In genomic region chr7:15956143-15956542, GRCm38 (mm10) we compare ENCODE assay signal across 16 mouse cellular contexts. TPM values are rescaled to one million over a fixed set of nuclear protein-coding genes. Genes with fewer than 3 reads are reported as not detected.
DNase-seq lines count a peak whose midpoint lies in the region; ATAC-seq and TF ChIP-seq lines count a peak whose summit lies in the region.
"Had no signal": no experiment of that assay in that cellular context is flagged by ENCODE, and none has a peak within 500 bp of the region (broad histone marks: within the 10 kb centered on the region; RNA-seq: fewer than 3 reads in every experiment).

No protein-coding gene starts in this region.

- TF ChIP-seq POLR2A in heart, adult 2 months (IDR thresholded peaks at IDR 0.05; ENCODE audit: insufficient read depth, low read depth, low read length), result no peak

- no peak for TF ChIP-seq EP300 in heart, adult 2 months (IDR thresholded peaks at IDR 0.05; ENCODE audit: insufficient read depth, low read depth, low read length)

- no peaks in the 10 kb centered on the region for H3K27me3 ChIP-seq in heart, adult 2 months (ENCODE audit: control insufficient read depth, insufficient read depth, low read length)
- H3K27me3 ChIP-seq in kidney, embryonic 15.5 days, result no peaks in the 10 kb centered on the region
- no peaks in the 10 kb centered on the region for H3K27me3 ChIP-seq in kidney, embryonic 14.5 days (ENCODE audit: control insufficient read depth, insufficient read depth, low read length)
- no peaks in the 10 kb centered on the region for H3K27me3 ChIP-seq in intestine, postnatal 0 days (replicated peaks; ENCODE audit: control insufficient read depth, insufficient read depth, low read length)
- H3K27me3 ChIP-seq: forebrain, embryonic 15.5 days had no signal

- WGBS in heart, adult 2 months, result 37% methylated on average over 5 of the region's 5 CpGs
- WGBS in kidney, embryonic 15.5 days, result 78% methylated on average over 5 of the region's 5 CpGs
- WGBS in kidney, embryonic 14.5 days, result 86% methylated on average over 5 of the region's 5 CpGs
- WGBS in intestine, postnatal 0 days, result 57% methylated on average over 5 of the region's 5 CpGs

- peak; percentile 31; the same call in 1 of the 2 replicates for TF ChIP-seq CTCF in heart, adult 2 months (IDR thresholded peaks at IDR 0.05)
- TF ChIP-seq CTCF in intestine, postnatal 0 days (IDR thresholded peaks at IDR 0.05; ENCODE audit: low read depth), result peak; percentile 34

- no peak for ATAC-seq in kidney, embryonic 15.5 days (replicated peaks; ENCODE audit: low FRiP score)
- no peak for ATAC-seq in kidney, embryonic 14.5 days (ENCODE audit: low FRiP score, low TSS enrichment)
- ATAC-seq in intestine, postnatal 0 days, result no peak
- no peak for ATAC-seq in erythroid progenitor cell, adult 5-6 weeks (replicated peaks; ENCODE audit: low FRiP score, poor library complexity, severe bottlenecking)
- ATAC-seq: forebrain, embryonic 15.5 days had no signal

- H3K4me3 ChIP-seq in heart, adult 2 months, result peak overlapping the region; percentile 9; the same call in 1 of the 2 replicates
- H3K4me3 ChIP-seq in kidney, embryonic 15.5 days (replicated peaks), result no peak overlapping the region
- no peak overlapping the region for H3K4me3 ChIP-seq in kidney, embryonic 14.5 days (ENCODE audit: low read length)
- H3K4me3 ChIP-seq in intestine, postnatal 0 days (ENCODE audit: low read depth, low read length), result no peak overlapping the region
- H3K4me3 ChIP-seq: forebrain, embryonic 15.5 days had no signal

- H3K9me3 ChIP-seq in kidney, embryonic 15.5 days (replicated peaks), result 0 out of 2 replicates have a peak, but pooled peaks cover 4% of the 10 kb centered on the region
- H3K9me3 ChIP-seq in kidney, embryonic 14.5 days (ENCODE audit: control insufficient read depth, low read length), result no peaks in the 10 kb centered on the region
- no peaks in the 10 kb centered on the region for H3K9me3 ChIP-seq in intestine, postnatal 0 days (ENCODE audit: control insufficient read depth)
- H3K9me3 ChIP-seq: forebrain, embryonic 15.5 days had no signal

- intact Hi-C loops in heart, adult 2 months (cut with DNase I), result no loop called here

- H3K4me1 ChIP-seq in heart, adult 2 months (ENCODE audit: control insufficient read depth, insufficient read depth, low read length), result peaks cover 32% of the 10 kb centered on the region
- H3K4me1 ChIP-seq in kidney, embryonic 15.5 days, result peaks cover 24% of the 10 kb centered on the region
- H3K4me1 ChIP-seq in kidney, embryonic 14.5 days (ENCODE audit: control insufficient read depth, insufficient read depth, low read length), result peaks cover 5% of the 10 kb centered on the region; the same call in 1 of the 2 replicates
- H3K4me1 ChIP-seq in intestine, postnatal 0 days (replicated peaks; ENCODE audit: control insufficient read depth, insufficient read depth, low read length), result no peaks in the 10 kb centered on the region; the same call in 1 of the 2 replicates
- H3K4me1 ChIP-seq: forebrain, embryonic 15.5 days had no signal

- H3K4me2 ChIP-seq in kidney, embryonic 15.5 days, result no peak overlapping the region
- no peak overlapping the region for H3K4me2 ChIP-seq in kidney, embryonic 14.5 days (replicated peaks; ENCODE audit: low read depth, low read length)
- no peak overlapping the region for H3K4me2 ChIP-seq in intestine, postnatal 0 days (replicated peaks; ENCODE audit: low read depth)
- H3K4me2 ChIP-seq: forebrain, embryonic 15.5 days had no signal

- H3K79me2 ChIP-seq in heart, adult 2 months (replicated peaks; ENCODE audit: control insufficient read depth, insufficient read depth, low read length), result no peaks in the 10 kb centered on the region

- H3K27ac ChIP-seq in heart, adult 2 months, result peak overlapping the region; percentile 88
- peak overlapping the region; percentile 60 for H3K27ac ChIP-seq in kidney, embryonic 15.5 days
- H3K27ac ChIP-seq in kidney, embryonic 14.5 days (ENCODE audit: low read depth, low read length), result no peak overlapping the region; the same call in 1 of the 2 replicates
- H3K27ac ChIP-seq in intestine, postnatal 0 days (ENCODE audit: low read depth, low read length), result no peak overlapping the region
- H3K27ac ChIP-seq: forebrain, embryonic 15.5 days; hindbrain, embryonic 10.5 days; liver, embryonic 13.5 days had no signal

- peak overlapping the region; percentile 40 for H3K9ac ChIP-seq in heart, adult 2 months (ENCODE audit: low read depth, low read length)
- no peak overlapping the region for H3K9ac ChIP-seq in kidney, embryonic 15.5 days
- H3K9ac ChIP-seq in kidney, embryonic 14.5 days (ENCODE audit: low read depth, low read length), result no peak overlapping the region
- no peak overlapping the region for H3K9ac ChIP-seq in intestine, postnatal 0 days (ENCODE audit: low read depth, low read length)
- H3K9ac ChIP-seq: forebrain, embryonic 15.5 days had no signal

- peaks cover 43% of the 10 kb centered on the region for H3K36me3 ChIP-seq in heart, adult 2 months (ENCODE audit: control insufficient read depth, insufficient read depth, low read length)
- peaks cover 45% of the 10 kb centered on the region for H3K36me3 ChIP-seq in kidney, embryonic 15.5 days
- no peaks in the 10 kb centered on the region; the same call in 1 of the 2 replicates for H3K36me3 ChIP-seq in kidney, embryonic 14.5 days (ENCODE audit: control insufficient read depth, insufficient read depth, low read length)
- peaks cover 28% of the 10 kb centered on the region; the same call in 1 of the 2 replicates for H3K36me3 ChIP-seq in intestine, postnatal 0 days (ENCODE audit: control insufficient read depth, insufficient read depth)
- H3K36me3 ChIP-seq: forebrain, embryonic 15.5 days had no signal

- no peak for DNase-seq in heart, adult 2 months
- DNase-seq in heart, adult 18-20 months, result no peak
- DNase-seq in lung, postnatal 36 days, result peak; percentile 81
- no peak for DNase-seq in cerebellum, postnatal 4 days (ENCODE audit: low spot score in 2 of 2)
- DNase-seq: adrenal gland, postnatal 14 days; cerebellum, postnatal 25 days; kidney, adult 9 months; liver, embryonic 13.5 days; spleen, adult 18-20 months; thymus, adult 18-20 months had no signal

RNA-seq across cellular contexts. Expression of gene Nop53, which starts 10.3 kb away (rescaled TPM):
- 100 to 1,000 TPM; 117 to 143 TPM for total RNA-seq in heart, adult 2 months (2021)
- polyA plus RNA-seq in heart, adult 2 months (2012; rRNA removed), result 56.3 and 60.0 TPM in 2 replicates
- 100 to 1,000 TPM; 134 to 143 TPM for total RNA-seq in heart, adult 18-20 months (2021)
- polyA plus RNA-seq in kidney, embryonic 15.5 days (2015; fragmentation: Nextera tagmentation; extraction: Ambion mirVana), result 194 and 195 TPM in 2 replicates
- 203 and 216 TPM in 2 replicates for polyA plus RNA-seq in kidney, embryonic 14.5 days (2014; fragmentation: Nextera tagmentation; extraction: Ambion mirVana)
- 109 and 115 TPM in 2 replicates for polyA plus RNA-seq in intestine, postnatal 0 days (2015; fragmentation: Nextera tagmentation; extraction: Ambion mirVana)
- total RNA-seq in erythroid progenitor cell, adult 5-6 weeks (2015; ENCODE audit: low replicate concordance), result 23.9 and 38.2 TPM in 2 replicates
- total RNA-seq in erythroid progenitor cell, adult 5-6 weeks (2017; ENCODE audit: low replicate concordance), result 66.1 and 114 TPM in 2 replicates

RNA-seq across cellular contexts. Expression of gene Ehd2, which starts 11.2 kb away (rescaled TPM):
- total RNA-seq in heart, adult 2 months (2021), result 10 to 100 TPM; 76.8 to 91.3 TPM
- 81.9 and 100 TPM in 2 replicates for polyA plus RNA-seq in heart, adult 2 months (2012; rRNA removed)
- total RNA-seq in heart, adult 18-20 months (2021), result 10 to 100 TPM; 65.8 to 77.3 TPM
- polyA plus RNA-seq in kidney, embryonic 15.5 days (2015; fragmentation: Nextera tagmentation; extraction: Ambion mirVana), result 39.4 and 39.5 TPM in 2 replicates
- polyA plus RNA-seq in kidney, embryonic 14.5 days (2014; fragmentation: Nextera tagmentation; extraction: Ambion mirVana), result 17.7 and 22.3 TPM in 2 replicates
- polyA plus RNA-seq in intestine, postnatal 0 days (2015; fragmentation: Nextera tagmentation; extraction: Ambion mirVana), result 29.3 and 30.9 TPM in 2 replicates
- 2.9 and 5.4 TPM in 2 replicates for total RNA-seq in erythroid progenitor cell, adult 5-6 weeks (2015; ENCODE audit: low replicate concordance)
- 0.64 and 0.76 TPM in 2 replicates for total RNA-seq in erythroid progenitor cell, adult 5-6 weeks (2017; ENCODE audit: low replicate concordance)

RNA-seq across cellular contexts. Expression of gene Selenow, which starts 33.9 kb away (rescaled TPM):
- 100 to 1,000 TPM; 170 to 195 TPM for total RNA-seq in heart, adult 2 months (2021)
- 312 and 325 TPM in 2 replicates for polyA plus RNA-seq in heart, adult 2 months (2012; rRNA removed)
- total RNA-seq in heart, adult 18-20 months (2021), result 100 to 1,000 TPM; 181 to 202 TPM
- 745 and 748 TPM in 2 replicates for polyA plus RNA-seq in kidney, embryonic 15.5 days (2015; fragmentation: Nextera tagmentation; extraction: Ambion mirVana)
- 811 and 907 TPM in 2 replicates for polyA plus RNA-seq in kidney, embryonic 14.5 days (2014; fragmentation: Nextera tagmentation; extraction: Ambion mirVana)
- 813 and 814 TPM in 2 replicates for polyA plus RNA-seq in intestine, postnatal 0 days (2015; fragmentation: Nextera tagmentation; extraction: Ambion mirVana)
- total RNA-seq in erythroid progenitor cell, adult 5-6 weeks (2015; ENCODE audit: low replicate concordance), result 52.4 and 65.6 TPM in 2 replicates
- 19.6 and 25.3 TPM in 2 replicates for total RNA-seq in erythroid progenitor cell, adult 5-6 weeks (2017; ENCODE audit: low replicate concordance)

Comparison
In these comparisons a context has a peak if more than half of its experiments do, and no peak if none do; other contexts are left out.
1. H3K27ac ChIP-seq: peak in heart, adult 2 months (single experiment) and kidney, embryonic 15.5 days (single experiment); none in kidney, embryonic 14.5 days (single experiment) and intestine, postnatal 0 days (single experiment).